Mouse (Mus musculus): Measurements from ENCODE around the gene Ccdc38.

Ccdc38 gene

DNA sequence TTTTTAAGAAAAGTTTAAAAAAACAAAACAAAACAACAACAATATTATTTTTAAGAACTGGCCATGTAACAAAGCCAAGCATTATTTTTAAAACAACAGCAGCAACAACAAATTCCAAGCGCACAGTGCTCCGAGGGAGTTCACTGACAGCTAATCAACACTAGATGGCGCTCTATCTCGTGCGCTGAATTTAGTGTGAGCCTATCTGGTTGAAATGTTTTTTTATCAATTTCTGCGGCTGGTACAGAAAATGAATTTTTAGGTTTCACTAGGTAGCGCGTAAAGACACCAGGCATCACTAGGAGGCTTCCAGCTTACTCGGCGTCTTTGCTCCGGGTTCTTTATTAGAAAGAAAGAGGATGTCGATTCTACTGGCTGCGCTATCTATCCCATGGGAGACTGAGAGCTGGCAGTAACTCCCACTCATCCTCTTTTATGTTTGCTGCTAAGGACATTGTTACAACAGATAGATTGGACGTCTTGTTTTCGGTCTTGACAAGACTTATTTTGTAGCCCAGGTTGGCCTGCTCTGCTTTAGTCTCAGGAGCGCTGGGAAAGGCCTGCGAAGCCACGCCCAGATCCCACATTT is 71.1 kb downstream of the Ccdc38 start:
- no peak for DNase-seq

DNA sequence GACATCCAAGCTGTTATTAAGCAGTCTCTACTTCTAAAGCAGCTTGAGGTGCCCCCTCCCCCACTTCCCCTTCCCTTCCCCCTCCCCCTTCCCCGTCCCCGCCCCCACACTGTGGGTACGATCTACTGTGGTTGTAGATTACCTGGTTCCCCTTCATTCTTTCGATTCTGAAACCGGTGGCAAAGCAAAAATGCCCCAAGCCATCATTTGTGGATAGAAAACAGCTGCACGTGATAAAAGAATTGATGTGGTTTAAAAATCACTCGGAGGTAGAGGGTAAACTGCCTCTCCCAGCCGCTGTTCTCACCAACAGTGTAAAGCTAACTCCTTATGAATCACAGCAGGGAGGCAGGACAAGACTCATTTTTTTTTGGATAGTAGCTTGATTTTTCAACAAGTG is 74.4 kb downstream of the Ccdc38 start:
- DNase-seq = no peak

- no peak for DNase-seq
Observed at GRCm38 (mm10) chr10:93620438-93621179, 80.2 kb downstream of the Ccdc38 start.

DNA sequence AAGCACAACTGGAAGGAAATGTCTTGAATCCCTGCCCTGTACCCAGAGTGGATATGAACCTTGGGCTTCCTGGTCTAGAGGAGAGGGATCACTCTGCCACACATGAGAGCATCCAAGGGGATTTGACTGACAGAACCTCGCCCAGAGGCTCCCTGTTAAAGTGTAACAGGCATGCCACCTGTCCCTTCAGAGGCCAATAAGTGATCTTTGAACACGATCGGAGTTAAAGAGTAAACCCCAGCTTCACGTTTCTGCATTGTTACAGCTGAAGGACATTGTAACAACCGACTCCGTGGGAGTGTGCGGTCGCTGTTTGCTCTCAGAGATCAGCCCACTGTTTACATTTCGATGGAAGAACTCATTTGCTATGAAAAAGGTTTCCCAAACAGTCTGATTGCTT is 83.3 kb downstream of the Ccdc38 start:
- no peak for DNase-seq

- DNase-seq = no peak
Observed at GRCm38 (mm10) chr10:93624151-93624550, 83.7 kb downstream of the Ccdc38 start.

DNA sequence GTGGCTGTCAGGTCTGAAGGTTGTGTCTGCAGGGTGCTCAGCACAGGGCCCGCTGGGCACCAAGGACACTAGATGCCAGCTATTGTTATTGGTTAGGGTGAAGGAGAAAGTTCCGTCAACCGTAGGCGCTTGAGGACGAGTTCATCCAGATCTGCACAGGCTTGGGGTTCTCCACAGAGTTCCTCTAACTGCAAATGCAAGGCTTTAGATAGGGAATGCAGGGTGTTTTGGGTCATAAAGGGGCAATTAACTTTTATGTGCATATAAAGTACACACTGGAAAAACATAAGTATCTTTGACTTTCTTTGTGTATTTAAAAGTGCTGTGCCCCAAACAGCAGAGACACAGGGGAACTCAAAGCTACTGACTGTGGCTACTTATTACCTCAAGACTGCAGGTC is 89.9 kb downstream of the Ccdc38 start:
- DNase-seq = no peak

DNA sequence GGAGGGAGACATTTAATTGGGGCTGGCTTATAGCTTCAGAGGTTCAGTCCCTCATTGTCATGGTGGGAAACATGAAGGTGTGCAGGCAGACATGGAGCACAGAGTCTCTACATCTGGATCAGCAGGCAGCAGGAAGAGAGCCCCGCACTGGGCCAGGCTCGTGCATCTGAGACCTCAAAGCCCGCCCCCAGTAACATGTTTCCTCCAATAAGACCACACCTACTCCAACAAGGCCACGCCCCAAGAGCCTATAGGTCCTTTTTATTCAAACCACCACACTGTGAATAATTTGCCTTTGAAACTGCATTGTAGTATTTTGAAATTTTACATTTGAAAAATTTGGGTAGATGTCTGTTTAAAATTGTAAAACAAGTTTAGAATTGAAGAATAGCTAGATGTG is 91.7 kb downstream of the Ccdc38 start:
- no peak for DNase-seq

GRCm38 (mm10) chr10:93633563-93633962 is 93.1 kb downstream of the Ccdc38 start:
- DNase-seq = no peak
